Mouse (Mus musculus) stomach, postnatal 0 days (tissue): ENCODE measurements at regions not wholly inside any gene's neighbourhood (a gene's known extent, or its start where the extent isn't known, plus 50 kb on each side); places are given as distances from the start of the nearest gene placed in this dataset.

Experiments
- CTCF ChIP-seq: IDR thresholded peaks from 2 replicates; pipeline ENCODE4 v1.5.1; 2016; ENCODE audit warnings: antibody characterized with exemption, low read depth, mild to moderate bottlenecking, moderate library complexity
- EP300 ChIP-seq: optimal IDR thresholded peaks from 2 replicates; pipeline ENCODE3; 2016; ENCODE audit warnings: antibody characterized with exemption

DNA sequence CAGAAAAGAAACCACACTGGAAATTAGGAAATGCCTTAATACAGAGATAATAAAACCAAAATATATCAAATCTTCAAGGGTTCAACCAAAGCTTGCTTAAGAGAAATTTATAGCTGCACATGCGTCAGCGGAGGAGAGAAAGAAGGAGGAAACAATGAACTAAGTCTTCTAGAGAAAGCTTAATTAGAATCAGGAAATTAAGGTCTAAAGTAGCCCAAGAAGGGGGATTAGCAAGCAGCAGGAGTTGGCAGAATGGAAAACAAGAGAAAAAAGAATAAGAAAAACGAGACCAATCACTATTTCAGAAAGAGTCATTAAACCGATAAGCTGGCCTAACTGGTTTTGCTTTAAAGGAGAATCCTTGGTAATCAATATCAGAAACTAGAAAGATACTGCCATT lies 119.4 kb upstream of the Irf2bp2 start:
- TF ChIP-seq CTCF, result no peak
- TF ChIP-seq EP300, result no peak
